Mouse (Mus musculus): ENCODE measurements at regions not wholly inside any gene's neighbourhood (a gene's known extent, or its start where the extent isn't known, plus 50 kb on each side); places are given as distances from the start of the nearest gene placed in this dataset.

DNA sequence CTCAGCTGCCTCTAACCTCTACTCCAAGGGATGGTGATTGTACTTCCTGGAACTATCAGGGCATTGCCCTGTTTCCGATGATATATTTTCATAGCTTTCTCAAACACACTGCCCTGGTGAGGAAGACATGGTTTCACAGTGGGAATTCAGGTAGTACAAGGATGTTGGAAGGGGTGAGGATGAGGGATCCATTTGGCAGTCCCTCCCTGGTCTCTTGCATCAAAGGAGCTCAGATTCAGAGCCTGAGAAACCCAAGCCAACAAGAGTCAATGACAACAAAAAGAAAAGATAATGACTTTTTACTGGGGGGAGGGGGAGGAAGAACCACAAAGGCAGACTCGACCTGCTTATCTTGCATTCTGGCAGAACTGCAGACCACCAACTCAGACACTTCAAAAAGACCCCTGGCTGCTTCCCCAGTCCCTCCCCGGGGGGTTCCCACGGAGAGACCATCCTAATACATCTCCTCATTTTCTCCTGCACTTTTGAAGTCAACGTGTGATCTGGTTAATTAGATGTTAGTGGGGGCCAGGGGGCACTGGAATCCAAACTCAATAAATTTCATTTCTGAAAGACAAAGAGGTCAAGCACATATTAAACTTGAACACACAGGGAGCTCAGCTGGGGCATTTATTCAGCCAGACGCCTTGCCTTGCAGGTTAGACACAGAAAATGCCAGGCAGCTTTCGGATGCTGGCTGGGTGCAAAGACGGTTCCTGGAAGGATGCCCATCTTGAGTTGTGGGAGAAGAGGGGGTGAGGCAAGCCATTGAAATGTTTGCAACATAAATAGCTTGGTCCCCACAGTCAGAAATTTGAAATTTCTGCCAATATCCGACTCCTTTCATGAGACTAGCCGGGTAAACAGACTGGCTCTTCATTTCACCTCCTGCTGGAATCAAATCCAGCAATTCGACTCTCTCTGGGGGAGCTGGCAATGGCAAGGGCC, 162.9 kb upstream of the Cdh5 start:
- H3K9ac ChIP-seq (replicated peaks; ENCODE audit: low read length), result no peak overlapping the region
- WGBS, result 54% methylated on average over 11 of the region's 11 CpGs

DNA sequence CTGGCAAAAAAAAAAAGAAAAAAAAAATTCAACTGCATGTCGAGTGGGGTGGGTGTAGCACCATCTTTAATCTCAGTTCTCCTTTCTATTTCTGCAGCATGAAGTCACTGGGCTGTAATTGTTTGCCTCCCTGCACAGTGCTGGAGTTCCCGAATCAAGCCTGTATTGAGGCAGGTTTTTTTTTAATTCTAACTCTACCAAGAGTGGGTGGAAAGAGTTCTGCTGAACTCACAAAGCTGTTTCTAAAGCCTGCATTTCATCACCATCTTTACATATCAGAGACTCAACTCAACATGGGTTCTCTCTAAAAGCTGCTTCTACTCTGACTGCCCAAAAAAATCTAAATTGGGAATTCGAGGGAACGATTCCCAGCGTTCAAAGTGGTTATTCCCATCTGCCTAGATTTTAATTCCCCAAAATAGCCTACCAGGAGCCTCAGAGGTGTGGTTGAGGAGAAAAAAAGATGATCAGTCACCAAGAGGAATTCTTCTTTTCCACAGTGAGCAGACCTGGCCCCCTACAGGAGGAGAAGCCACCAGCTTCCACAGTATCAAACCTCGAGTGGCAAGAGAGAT, 160.4 kb upstream of the Cdh5 start:
- Histone ChIP-seq H3K9me3 (replicated peaks; ENCODE audit: control insufficient read depth, low read length) (no peaks in the 10 kb centered on the region), H3K27me3 (ENCODE audit: control insufficient read depth, insufficient read depth, low read length) (no peaks in the 10 kb centered on the region), H3K4me2 (ENCODE audit: low read depth, low read length) (no peak overlapping the region), H3K36me3 (replicated peaks; ENCODE audit: control insufficient read depth, insufficient read depth, low read depth, low read length) (no peaks in the 10 kb centered on the region), H3K4me3 (ENCODE audit: low read depth, low read length) (no peak overlapping the region), H3K27ac (replicated peaks; ENCODE audit: low read depth, low read length) (no peak overlapping the region), H3K9ac (replicated peaks; ENCODE audit: low read length) (no peak overlapping the region), H3K4me1 (ENCODE audit: control insufficient read depth, insufficient read depth, low read length) (no peaks in the 10 kb centered on the region)
- 91% methylated on average over 6 of the region's 6 CpGs for WGBS
- ATAC-seq (replicated peaks; ENCODE audit: insufficient number of reproducible peaks, low FRiP score, low TSS enrichment, low read depth) (no peak), DNase-seq (ENCODE audit: low spot score) (no peak)

More for the DNA sequence above, 162.9 kb upstream of the Cdh5 start:
- Histone ChIP-seq H3K4me3 (ENCODE audit: low read depth, low read length) (no peak overlapping the region), H3K9me3 (replicated peaks; ENCODE audit: control insufficient read depth, low read length) (no peaks in the 10 kb centered on the region), H3K27ac (replicated peaks; ENCODE audit: low read depth, low read length) (no peak overlapping the region), H3K27me3 (ENCODE audit: control insufficient read depth, insufficient read depth, low read length) (no peaks in the 10 kb centered on the region), H3K4me1 (ENCODE audit: control insufficient read depth, insufficient read depth, low read length) (no peaks in the 10 kb centered on the region), H3K4me2 (ENCODE audit: low read depth, low read length) (no peak overlapping the region), H3K36me3 (replicated peaks; ENCODE audit: control insufficient read depth, insufficient read depth, low read depth, low read length) (no peaks in the 10 kb centered on the region)
- no peak for DNase-seq (ENCODE audit: low spot score)
- no peak for ATAC-seq (replicated peaks; ENCODE audit: insufficient number of reproducible peaks, low FRiP score, low TSS enrichment, low read depth)

GRCm38 (mm10) chr8:103948474-103948873, 153.0 kb upstream of the Cdh5 start:
- Histone ChIP-seq H3K27me3 (ENCODE audit: control insufficient read depth, insufficient read depth, low read length) (no peaks in the 10 kb centered on the region), H3K4me1 (ENCODE audit: control insufficient read depth, insufficient read depth, low read length) (no peaks in the 10 kb centered on the region), H3K36me3 (replicated peaks; ENCODE audit: control insufficient read depth, insufficient read depth, low read depth, low read length) (no peaks in the 10 kb centered on the region), H3K4me3 (ENCODE audit: low read depth, low read length) (no peak overlapping the region), H3K9ac (replicated peaks; ENCODE audit: low read length) (no peak overlapping the region), H3K9me3 (replicated peaks; ENCODE audit: control insufficient read depth, low read length) (no peaks in the 10 kb centered on the region), H3K4me2 (ENCODE audit: low read depth, low read length) (no peak overlapping the region), H3K27ac (replicated peaks; ENCODE audit: low read depth, low read length) (no peak overlapping the region)
- ATAC-seq (replicated peaks; ENCODE audit: insufficient number of reproducible peaks, low FRiP score, low TSS enrichment, low read depth) (no peak), DNase-seq (ENCODE audit: low spot score) (no peak)
- 80% methylated on average over 5 of the region's 5 CpGs for WGBS

DNA sequence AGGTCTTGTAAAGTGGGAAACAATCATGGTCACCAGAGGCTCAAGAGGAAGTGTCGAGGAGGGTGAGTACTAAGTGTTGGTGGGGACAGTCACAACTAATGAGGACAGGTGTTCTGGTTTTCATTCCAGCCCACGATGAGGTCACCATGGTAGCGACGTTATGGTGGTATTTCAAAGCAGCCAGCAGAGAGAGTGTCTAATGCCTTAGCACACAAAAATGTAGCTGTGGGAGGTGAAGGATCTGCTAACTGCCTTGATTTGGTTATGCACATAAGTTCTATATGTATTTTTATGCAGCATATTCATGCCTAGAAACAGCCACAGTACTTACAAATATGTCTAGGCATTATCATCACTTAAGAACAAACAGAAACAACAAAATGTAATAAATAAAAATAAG, 151.0 kb upstream of the Cdh5 start:
- no peaks in the 10 kb centered on the region for H3K4me1 ChIP-seq (ENCODE audit: control insufficient read depth, insufficient read depth, low read length)
- no peaks in the 10 kb centered on the region for H3K36me3 ChIP-seq (replicated peaks; ENCODE audit: control insufficient read depth, insufficient read depth, low read depth, low read length)
- H3K27me3 ChIP-seq (ENCODE audit: control insufficient read depth, insufficient read depth, low read length), result no peaks in the 10 kb centered on the region
- ATAC-seq (replicated peaks; ENCODE audit: insufficient number of reproducible peaks, low FRiP score, low TSS enrichment, low read depth), result no peak
- WGBS, result 68% methylated on average over 4 of the region's 4 CpGs
- H3K4me3 ChIP-seq (ENCODE audit: low read depth, low read length), result no peak overlapping the region
- no peak overlapping the region for H3K4me2 ChIP-seq (ENCODE audit: low read depth, low read length)
- H3K9ac ChIP-seq (replicated peaks; ENCODE audit: low read length), result no peak overlapping the region
- H3K27ac ChIP-seq (replicated peaks; ENCODE audit: low read depth, low read length), result no peak overlapping the region
- DNase-seq (ENCODE audit: low spot score), result no peak
- no peaks in the 10 kb centered on the region for H3K9me3 ChIP-seq (replicated peaks; ENCODE audit: control insufficient read depth, low read length)

GRCm38 (mm10) chr8:103953586-103953985, 147.8 kb upstream of the Cdh5 start:
- no peak overlapping the region for H3K4me2 ChIP-seq (ENCODE audit: low read depth, low read length)
- ATAC-seq (replicated peaks; ENCODE audit: insufficient number of reproducible peaks, low FRiP score, low TSS enrichment, low read depth), result no peak
- H3K27ac ChIP-seq (replicated peaks; ENCODE audit: low read depth, low read length), result no peak overlapping the region
- H3K9ac ChIP-seq (replicated peaks; ENCODE audit: low read length), result no peak overlapping the region
- H3K4me3 ChIP-seq (ENCODE audit: low read depth, low read length), result no peak overlapping the region
- DNase-seq (ENCODE audit: low spot score), result no peak
- H3K9me3 ChIP-seq (replicated peaks; ENCODE audit: control insufficient read depth, low read length), result no peaks in the 10 kb centered on the region
- H3K4me1 ChIP-seq (ENCODE audit: control insufficient read depth, insufficient read depth, low read length), result no peaks in the 10 kb centered on the region
- H3K27me3 ChIP-seq (ENCODE audit: control insufficient read depth, insufficient read depth, low read length), result no peaks in the 10 kb centered on the region
- no peaks in the 10 kb centered on the region for H3K36me3 ChIP-seq (replicated peaks; ENCODE audit: control insufficient read depth, insufficient read depth, low read depth, low read length)
- 92% methylated on average over 2 of the region's 2 CpGs for WGBS

- Histone ChIP-seq H3K27ac (replicated peaks; ENCODE audit: low read depth, low read length) (no peak overlapping the region), H3K4me2 (ENCODE audit: low read depth, low read length) (no peak overlapping the region), H3K9me3 (replicated peaks; ENCODE audit: control insufficient read depth, low read length) (no peaks in the 10 kb centered on the region), H3K36me3 (replicated peaks; ENCODE audit: control insufficient read depth, insufficient read depth, low read depth, low read length) (no peaks in the 10 kb centered on the region), H3K27me3 (ENCODE audit: control insufficient read depth, insufficient read depth, low read length) (no peaks in the 10 kb centered on the region), H3K4me1 (ENCODE audit: control insufficient read depth, insufficient read depth, low read length) (no peaks in the 10 kb centered on the region), H3K9ac (replicated peaks; ENCODE audit: low read length) (no peak overlapping the region), H3K4me3 (ENCODE audit: low read depth, low read length) (no peak overlapping the region)
- DNase-seq (ENCODE audit: low spot score) (no peak), ATAC-seq (replicated peaks; ENCODE audit: insufficient number of reproducible peaks, low FRiP score, low TSS enrichment, low read depth) (no peak)
- whole genome bisulfite sequencing, result 86% methylated on average over 4 of the region's 4 CpGs
These were observed 145.7 kb upstream of the Cdh5 start for GRCm38 (mm10) chr8:103955568-103956260.

DNA sequence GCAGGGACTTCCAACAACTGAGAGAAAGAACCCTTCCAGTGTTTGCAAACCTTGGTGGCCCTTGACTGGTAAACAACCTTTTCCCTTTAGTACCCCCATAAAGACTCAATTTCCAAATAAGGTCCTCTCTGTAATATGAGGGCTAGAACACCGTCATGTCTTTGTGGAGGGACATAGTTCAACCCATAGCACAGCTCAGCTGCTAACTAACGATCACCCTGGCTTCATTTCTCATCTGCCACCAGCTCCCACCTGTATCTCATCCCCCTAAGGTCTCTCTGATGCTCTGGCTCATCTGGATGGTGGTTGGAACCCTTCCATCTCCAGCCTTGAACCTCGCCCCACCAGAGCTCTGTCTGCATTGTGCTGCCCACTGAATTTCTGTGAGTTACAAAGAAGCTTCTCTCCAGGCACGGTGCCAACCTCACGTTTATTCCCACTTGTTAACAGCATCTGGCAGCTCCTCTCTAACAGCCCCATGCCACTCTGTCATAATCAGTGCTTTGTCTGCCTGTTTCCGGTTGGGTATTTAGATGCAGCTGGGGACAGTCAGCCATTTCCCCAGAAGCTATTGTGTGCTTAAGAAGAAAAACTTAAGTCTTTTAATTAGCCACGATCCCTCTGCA, 137.0 kb upstream of the Cdh5 start:
- no peak for DNase-seq (ENCODE audit: low spot score)
- 62% methylated on average over 7 of the region's 7 CpGs for WGBS

More for the DNA sequence above, 137.0 kb upstream of the Cdh5 start:
- H3K9ac ChIP-seq (replicated peaks; ENCODE audit: low read length), result no peak overlapping the region
- H3K9me3 ChIP-seq (replicated peaks; ENCODE audit: control insufficient read depth, low read length), result no peaks in the 10 kb centered on the region
- H3K4me3 ChIP-seq (ENCODE audit: low read depth, low read length), result no peak overlapping the region
- no peak for ATAC-seq (replicated peaks; ENCODE audit: insufficient number of reproducible peaks, low FRiP score, low TSS enrichment, low read depth)
- H3K27me3 ChIP-seq (ENCODE audit: control insufficient read depth, insufficient read depth, low read length), result no peaks in the 10 kb centered on the region
- H3K27ac ChIP-seq (replicated peaks; ENCODE audit: low read depth, low read length), result no peak overlapping the region
- H3K36me3 ChIP-seq (replicated peaks; ENCODE audit: control insufficient read depth, insufficient read depth, low read depth, low read length), result no peaks in the 10 kb centered on the region
- H3K4me2 ChIP-seq (ENCODE audit: low read depth, low read length), result no peak overlapping the region
- H3K4me1 ChIP-seq (ENCODE audit: control insufficient read depth, insufficient read depth, low read length), result no peaks in the 10 kb centered on the region

All from embryonic facial prominence, embryonic 11.5 days (tissue).